Mouse (Mus musculus) ES-Bruce4 (cell line): ENCODE results near the gene Sh2b3.

Experiments
- CTCF ChIP-seq: IDR thresholded peaks from one replicate; pipeline ENCODE4 v1.8.1; 2011; ENCODE audit warnings: low read depth, low read length
- POLR2A ChIP-seq: IDR thresholded peaks from one replicate; pipeline ENCODE4 v1.8.1; 2011; ENCODE audit warnings: low read length; ENCODE audit not compliant: insufficient read depth

DNA sequence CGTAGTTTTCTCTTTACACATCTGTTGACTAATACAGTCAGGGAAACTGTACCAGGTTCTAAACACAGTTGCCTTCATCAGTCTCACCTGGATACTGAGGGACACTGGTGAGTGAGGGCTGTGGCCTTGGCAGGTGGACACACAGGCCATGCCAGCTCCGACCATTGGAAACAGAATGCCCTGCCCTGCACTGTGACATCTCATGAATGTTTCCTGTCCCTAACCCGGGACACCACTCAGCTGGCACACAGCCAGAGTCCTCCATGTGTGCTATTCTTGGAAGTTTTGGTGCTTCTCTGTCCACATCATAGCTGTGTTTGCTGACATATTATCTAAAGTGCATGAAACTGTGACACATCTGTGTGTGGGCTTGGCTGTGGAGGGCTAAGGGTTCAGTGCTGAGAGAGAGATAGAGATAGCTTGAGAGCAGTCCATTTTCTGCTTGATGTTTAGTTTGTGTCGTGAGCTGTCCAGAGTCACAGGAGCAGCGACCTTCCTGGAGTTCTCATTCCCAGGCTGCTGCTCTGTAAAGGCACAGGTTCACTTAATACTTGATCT is 27.7 kb downstream of the Sh2b3 start:
- TF ChIP-seq POLR2A (no peak), CTCF (no peak)
